Mouse (Mus musculus) cerebellum, adult 2 months (tissue): ENCODE measurements around the gene Col4a6.

Source experiments
- CTCF ChIP-seq: fragments of 200-500 bp; IDR thresholded peaks from 2 replicates; pipeline ENCODE4 v1.5.1; 2011; ENCODE audit warnings: low read depth, mild to moderate bottlenecking, control low read depth, low read length, moderate library complexity, borderline replicate concordance; ENCODE audit not compliant: insufficient read depth
- POLR2A ChIP-seq: fragments of 200-500 bp; IDR thresholded peaks from 2 replicates; pipeline ENCODE4 v1.6.1; 2011; ENCODE audit warnings: low read length, control low read depth, borderline replicate concordance; ENCODE audit not compliant: insufficient read depth

DNA sequence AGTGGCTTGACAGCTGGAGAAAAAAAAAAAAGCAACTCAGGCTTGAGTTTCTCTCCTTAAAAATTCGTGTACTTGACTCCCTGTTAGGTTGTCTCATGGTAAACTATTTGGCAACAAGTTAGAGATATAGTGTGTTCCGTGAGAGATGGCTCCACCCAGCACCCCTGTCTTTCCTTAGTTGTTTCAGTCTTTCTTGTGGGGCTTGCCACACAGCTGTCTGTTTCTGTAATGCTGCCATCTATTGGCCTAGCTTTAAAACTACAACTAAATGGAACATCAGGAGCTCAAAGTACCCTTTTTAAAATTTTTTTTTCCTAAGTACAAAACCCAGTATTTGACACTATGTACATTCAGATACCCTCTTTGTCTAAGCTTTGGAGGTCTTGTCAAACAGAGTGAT is 317.2 kb downstream of the Col4a6 start:
- peak; percentile 27; the same call in 1 of the 2 replicates for TF ChIP-seq CTCF
- TF ChIP-seq POLR2A = no peak
